Mouse (Mus musculus): Measurements from ENCODE around the gene Coq10b. TPM values are rescaled to one million over a fixed set of nuclear protein-coding genes. Genes with fewer than 3 reads are reported as not detected.

Coq10b gene
- polyA plus RNA-seq, 1 experiment from 2014 or later, result 15.8 TPM

DNA sequence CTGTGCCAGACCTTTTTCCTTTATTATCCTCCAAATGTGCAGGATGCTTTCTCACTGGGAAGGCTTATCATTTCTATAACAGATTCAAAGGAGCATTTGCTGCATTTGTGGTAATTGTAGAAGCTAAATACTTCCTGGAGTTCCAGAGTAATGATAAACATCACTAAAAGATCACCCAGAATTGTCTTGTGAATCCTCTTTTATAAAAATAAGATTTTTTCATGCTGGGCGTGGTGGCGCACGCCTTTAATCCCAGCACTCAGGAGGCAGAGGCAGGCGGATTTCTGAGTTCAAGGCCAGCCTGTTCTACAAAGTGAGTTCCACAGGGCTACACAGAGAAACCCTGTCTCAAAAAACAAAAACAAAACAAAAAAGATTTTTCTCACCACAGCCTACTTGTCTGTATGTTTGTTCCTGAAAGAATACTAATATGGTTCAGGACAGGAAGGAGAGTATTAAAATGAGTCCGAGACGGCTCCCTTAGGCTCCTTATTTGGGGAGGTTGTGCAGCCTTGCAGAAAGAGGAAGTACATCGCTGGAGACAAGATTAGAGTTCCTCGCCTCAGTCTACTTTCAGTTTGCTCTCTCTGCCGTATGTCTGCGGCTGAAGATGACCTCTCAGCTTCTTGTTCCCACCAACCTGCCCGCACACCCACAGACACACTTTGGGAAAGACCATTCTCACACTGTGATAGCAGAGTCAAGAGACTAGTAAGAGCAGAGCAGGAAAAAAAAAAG, 23.9 kb upstream of the Coq10b start:
- no peaks in the 10 kb centered on the region for H3K27me3 ChIP-seq (replicated peaks; ENCODE audit: control insufficient read depth, insufficient read depth, low read length)
- no peak overlapping the region for H3K27ac ChIP-seq (ENCODE audit: low read length)
- no peak overlapping the region for H3K4me3 ChIP-seq (ENCODE audit: low read length)
- H3K9me3 ChIP-seq (ENCODE audit: control insufficient read depth, low read length), result no peaks in the 10 kb centered on the region
- H3K4me2 ChIP-seq (ENCODE audit: low read depth, low read length), result no peak overlapping the region
- no peaks in the 10 kb centered on the region for H3K4me1 ChIP-seq (ENCODE audit: control insufficient read depth, insufficient read depth, low read length)
- no peaks in the 10 kb centered on the region for H3K36me3 ChIP-seq (ENCODE audit: control insufficient read depth, insufficient read depth, low read length)
- H3K9ac ChIP-seq (ENCODE audit: low read depth, low read length), result peak overlapping the region; percentile 27; the same call in 1 of the 2 replicates
- ATAC-seq, result no peak
- 75% methylated on average over 11 of the region's 11 CpGs for WGBS

DNA sequence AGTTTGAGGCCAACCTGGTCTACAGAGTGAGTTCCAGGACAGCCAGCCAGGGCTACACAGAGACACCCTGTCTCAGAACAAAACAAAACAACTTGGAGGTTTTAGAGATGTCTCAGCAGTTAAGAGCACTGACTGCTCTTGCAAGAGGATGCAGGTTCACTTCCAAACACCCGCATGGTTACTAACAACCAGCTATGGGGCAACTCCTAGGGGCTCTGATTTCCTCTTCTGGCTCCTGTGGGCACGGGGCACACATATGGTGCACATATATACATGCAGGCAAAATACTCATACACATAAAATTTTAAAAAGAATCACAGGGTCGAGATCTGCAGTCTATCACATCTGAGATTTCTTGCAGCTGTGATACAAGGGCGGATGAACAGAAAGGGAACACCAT, 23.1 kb upstream of the Coq10b start:
- H3K9ac ChIP-seq (ENCODE audit: low read depth, low read length), result no peak overlapping the region; the same call in 1 of the 2 replicates
- whole genome bisulfite sequencing, result 73% methylated on average over 4 of the region's 4 CpGs
- H3K27ac ChIP-seq (ENCODE audit: low read length), result no peak overlapping the region
- H3K4me2 ChIP-seq (ENCODE audit: low read depth, low read length), result no peak overlapping the region
- H3K27me3 ChIP-seq (replicated peaks; ENCODE audit: control insufficient read depth, insufficient read depth, low read length), result no peaks in the 10 kb centered on the region
- no peak overlapping the region for H3K4me3 ChIP-seq (ENCODE audit: low read length)
- no peaks in the 10 kb centered on the region for H3K4me1 ChIP-seq (ENCODE audit: control insufficient read depth, insufficient read depth, low read length)
- no peak for ATAC-seq
- H3K36me3 ChIP-seq (ENCODE audit: control insufficient read depth, insufficient read depth, low read length), result no peaks in the 10 kb centered on the region
- H3K9me3 ChIP-seq (ENCODE audit: control insufficient read depth, low read length), result no peaks in the 10 kb centered on the region

DNA sequence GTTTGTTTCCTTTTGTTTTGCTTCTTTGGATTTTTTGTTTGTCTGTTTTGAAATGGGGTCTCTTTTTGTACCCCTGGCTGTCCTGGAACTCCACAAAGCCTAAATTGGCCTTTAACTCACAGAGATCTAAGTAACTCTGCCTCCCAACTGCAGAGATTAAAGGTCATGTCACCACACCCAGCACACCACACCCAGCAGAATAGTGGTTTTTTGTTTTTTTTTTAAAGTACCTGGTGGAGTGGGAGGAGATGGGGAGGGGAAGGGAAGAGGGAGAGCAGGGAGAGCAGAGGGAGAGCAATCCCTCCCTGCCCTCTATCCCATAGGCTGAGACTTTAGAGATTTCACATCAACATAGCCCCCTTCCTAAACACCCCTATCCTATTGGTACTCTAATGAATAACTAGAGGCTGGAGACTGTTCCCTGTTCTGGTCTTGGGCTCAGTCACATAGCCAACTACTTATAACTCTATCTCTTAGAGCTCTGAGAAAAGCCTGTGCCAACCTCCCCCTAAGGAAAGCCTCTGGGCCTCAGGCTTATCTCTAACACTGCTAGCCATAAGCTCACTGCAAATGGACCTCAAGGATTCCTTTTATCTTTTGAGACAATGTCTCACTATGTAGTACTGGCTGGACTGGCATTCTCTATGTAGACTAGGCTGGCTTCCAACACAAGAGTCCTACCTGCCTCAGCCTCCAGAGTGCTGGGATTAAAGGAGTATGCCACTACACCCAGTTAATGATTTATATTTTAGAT, 21.4 kb upstream of the Coq10b start:
- no peak overlapping the region for H3K4me3 ChIP-seq (ENCODE audit: low read length)
- no peak overlapping the region for H3K9ac ChIP-seq (ENCODE audit: low read depth, low read length)
- no peaks in the 10 kb centered on the region for H3K4me1 ChIP-seq (ENCODE audit: control insufficient read depth, insufficient read depth, low read length)
- no peaks in the 10 kb centered on the region for H3K36me3 ChIP-seq (ENCODE audit: control insufficient read depth, insufficient read depth, low read length)
- H3K4me2 ChIP-seq (ENCODE audit: low read depth, low read length), result no peak overlapping the region
- no peaks in the 10 kb centered on the region for H3K9me3 ChIP-seq (ENCODE audit: control insufficient read depth, low read length)
- no peaks in the 10 kb centered on the region for H3K27me3 ChIP-seq (replicated peaks; ENCODE audit: control insufficient read depth, insufficient read depth, low read length)
- no peak for ATAC-seq
- no peak overlapping the region for H3K27ac ChIP-seq (ENCODE audit: low read length)

DNA sequence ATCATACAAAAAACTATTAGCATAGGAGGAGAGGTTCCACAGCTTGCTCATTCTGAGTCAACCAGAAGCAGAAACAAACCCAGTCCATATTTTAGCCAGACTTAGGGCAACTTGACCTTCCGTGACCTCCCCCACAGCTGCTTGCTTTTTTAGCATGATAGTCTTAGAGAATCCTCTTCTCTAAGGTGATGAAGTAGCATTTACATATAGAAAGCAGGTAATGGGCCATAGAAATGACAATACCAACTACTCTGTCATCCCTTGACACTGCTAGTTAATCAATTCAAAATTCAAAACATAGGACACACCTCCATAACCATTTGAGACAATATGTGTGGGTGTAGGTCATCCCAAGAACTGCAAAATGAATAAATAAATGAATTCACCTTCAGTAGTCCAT, 12.6 kb upstream of the Coq10b start:
- WGBS, result 89% methylated on average over 1 of the region's 1 CpGs
- ATAC-seq, result no peak
- Histone ChIP-seq H3K9ac (ENCODE audit: low read depth, low read length) (no peak overlapping the region), H3K36me3 (ENCODE audit: control insufficient read depth, insufficient read depth, low read length) (no peaks in the 10 kb centered on the region), H3K27me3 (replicated peaks; ENCODE audit: control insufficient read depth, insufficient read depth, low read length) (no peaks in the 10 kb centered on the region), H3K4me2 (ENCODE audit: low read depth, low read length) (no peak overlapping the region), H3K27ac (ENCODE audit: low read length) (no peak overlapping the region), H3K4me3 (ENCODE audit: low read length) (no peak overlapping the region), H3K4me1 (ENCODE audit: control insufficient read depth, insufficient read depth, low read length) (no peaks in the 10 kb centered on the region), H3K9me3 (ENCODE audit: control insufficient read depth, low read length) (0 out of 2 replicates have a peak, but pooled peaks cover 2% of the 10 kb centered on the region)

DNA sequence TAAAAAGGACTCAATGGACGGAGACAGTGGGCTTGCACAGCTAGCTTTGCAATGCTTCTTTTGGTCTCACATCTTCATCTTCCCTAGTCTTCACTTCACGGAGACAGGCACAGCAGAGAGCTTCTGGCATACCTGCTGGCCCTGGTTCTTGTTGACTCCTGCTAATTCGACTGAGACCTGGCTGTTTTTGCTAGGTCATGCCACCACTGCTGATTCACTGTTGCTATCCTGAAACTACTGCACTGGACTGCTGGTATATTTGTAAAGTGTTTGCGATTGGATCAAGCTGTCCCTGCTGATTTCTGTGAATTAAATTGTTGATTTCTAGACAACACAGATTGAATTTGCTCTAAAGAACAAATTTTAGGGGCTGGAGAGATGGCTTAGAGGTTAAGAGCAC, 10.9 kb upstream of the Coq10b start:
- no peak overlapping the region for H3K9ac ChIP-seq (ENCODE audit: low read depth, low read length)
- H3K4me2 ChIP-seq (ENCODE audit: low read depth, low read length), result no peak overlapping the region
- H3K36me3 ChIP-seq (ENCODE audit: control insufficient read depth, insufficient read depth, low read length), result no peaks in the 10 kb centered on the region
- 0 out of 2 replicates have a peak, but pooled peaks cover 2% of the 10 kb centered on the region for H3K9me3 ChIP-seq (ENCODE audit: control insufficient read depth, low read length)
- H3K4me3 ChIP-seq (ENCODE audit: low read length), result no peak overlapping the region
- 88% methylated on average over 4 of the region's 4 CpGs for WGBS
- H3K27ac ChIP-seq (ENCODE audit: low read length), result no peak overlapping the region
- H3K27me3 ChIP-seq (replicated peaks; ENCODE audit: control insufficient read depth, insufficient read depth, low read length), result no peaks in the 10 kb centered on the region
- H3K4me1 ChIP-seq (ENCODE audit: control insufficient read depth, insufficient read depth, low read length), result no peaks in the 10 kb centered on the region
- ATAC-seq, result no peak

DNA sequence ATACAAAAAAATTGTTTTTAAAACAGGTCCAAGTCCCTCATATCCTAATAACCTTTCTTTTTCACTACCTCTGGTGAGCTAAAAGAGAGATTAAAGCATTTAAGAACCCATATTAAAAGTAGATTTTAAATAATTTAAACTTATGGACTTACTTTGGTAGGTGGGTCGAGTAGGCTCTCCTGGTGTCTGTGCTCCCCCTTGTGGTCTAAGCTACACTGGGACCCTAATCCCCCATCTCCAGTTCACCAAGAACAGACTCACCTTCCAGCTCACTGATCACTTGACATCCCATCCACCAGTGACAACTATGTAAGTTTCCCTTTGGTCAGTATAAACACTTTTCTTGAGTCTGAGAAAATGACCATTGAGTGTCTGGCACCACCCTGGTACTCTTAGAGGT, 10.3 kb upstream of the Coq10b start:
- H3K4me3 ChIP-seq (ENCODE audit: low read length), result no peak overlapping the region
- no peak overlapping the region for H3K4me2 ChIP-seq (ENCODE audit: low read depth, low read length)
- no peak for ATAC-seq
- H3K27me3 ChIP-seq (replicated peaks; ENCODE audit: control insufficient read depth, insufficient read depth, low read length), result no peaks in the 10 kb centered on the region
- H3K4me1 ChIP-seq (ENCODE audit: control insufficient read depth, insufficient read depth, low read length), result no peaks in the 10 kb centered on the region
- no peak overlapping the region for H3K27ac ChIP-seq (ENCODE audit: low read length)
- H3K36me3 ChIP-seq (ENCODE audit: control insufficient read depth, insufficient read depth, low read length), result no peaks in the 10 kb centered on the region
- 0 out of 2 replicates have a peak, but pooled peaks cover 2% of the 10 kb centered on the region for H3K9me3 ChIP-seq (ENCODE audit: control insufficient read depth, low read length)
- WGBS, result 58% methylated on average over 1 of the region's 1 CpGs
- H3K9ac ChIP-seq (ENCODE audit: low read depth, low read length), result no peak overlapping the region

DNA sequence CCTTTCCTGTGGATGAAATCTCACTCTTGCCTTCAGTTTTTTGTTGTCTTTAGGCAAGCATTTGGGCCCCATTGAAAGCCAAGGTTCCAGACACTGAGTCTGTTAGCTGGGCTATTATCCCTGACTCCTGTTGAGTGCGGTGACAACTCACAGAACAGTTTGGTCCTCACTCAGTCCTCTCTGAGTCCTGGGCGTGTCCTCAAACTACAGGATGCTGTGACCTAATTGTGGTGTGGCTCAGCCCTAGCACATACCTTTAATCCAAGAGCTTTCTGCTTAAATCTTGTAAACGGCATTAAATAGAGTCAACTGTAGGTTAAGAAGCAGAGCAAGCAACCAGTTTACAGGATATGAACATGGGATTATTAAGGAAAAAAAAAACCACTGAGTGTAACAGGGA, 9.4 kb upstream of the Coq10b start:
- Histone ChIP-seq H3K4me2 (ENCODE audit: low read depth, low read length) (no peak overlapping the region), H3K36me3 (ENCODE audit: control insufficient read depth, insufficient read depth, low read length) (no peaks in the 10 kb centered on the region), H3K27me3 (replicated peaks; ENCODE audit: control insufficient read depth, insufficient read depth, low read length) (no peaks in the 10 kb centered on the region), H3K9ac (ENCODE audit: low read depth, low read length) (no peak overlapping the region), H3K4me1 (ENCODE audit: control insufficient read depth, insufficient read depth, low read length) (no peaks in the 10 kb centered on the region), H3K9me3 (ENCODE audit: control insufficient read depth, low read length) (0 out of 2 replicates have a peak, but pooled peaks cover 2% of the 10 kb centered on the region), H3K27ac (ENCODE audit: low read length) (no peak overlapping the region), H3K4me3 (ENCODE audit: low read length) (no peak overlapping the region)
- WGBS, result 76% methylated on average over 3 of the region's 3 CpGs
- ATAC-seq, result no peak

DNA sequence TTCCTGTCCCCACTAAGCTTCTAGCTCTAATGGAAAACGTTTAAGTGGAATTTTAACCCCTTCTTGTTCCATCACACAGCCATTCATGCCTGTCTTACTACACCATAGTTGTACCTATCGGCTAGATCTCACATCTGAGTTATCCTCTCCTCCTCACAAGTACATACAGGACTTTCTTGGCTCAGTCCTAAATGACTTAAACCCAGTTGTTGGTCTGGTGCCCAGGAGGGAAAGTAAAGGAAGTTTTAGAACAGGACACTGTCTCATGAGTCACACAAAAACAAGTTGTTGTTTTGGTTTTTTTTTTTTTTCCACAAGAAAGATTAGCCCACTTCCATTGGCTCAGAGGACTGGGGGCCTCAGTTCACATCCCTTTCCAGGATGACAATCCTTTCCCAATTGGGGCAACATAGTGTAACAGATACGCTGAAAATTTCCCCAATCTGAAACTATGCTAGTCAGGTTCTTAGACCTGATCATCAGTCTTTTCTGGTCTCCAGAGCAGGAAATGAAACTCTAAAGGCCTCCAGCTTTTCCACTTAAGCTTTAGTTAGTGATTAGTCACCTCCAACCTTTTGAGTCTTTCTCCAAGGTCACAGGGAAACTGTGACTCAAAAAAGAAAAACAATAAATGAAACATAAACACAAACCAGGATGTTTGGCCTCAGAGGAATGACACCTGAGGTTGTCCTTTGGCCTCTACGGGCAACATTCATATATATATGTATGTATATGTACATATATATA, 3.6 kb upstream of the Coq10b start:
- no peak for ATAC-seq
- H3K27ac ChIP-seq (ENCODE audit: low read length), result no peak overlapping the region
- 68% methylated on average over 4 of the region's 4 CpGs for WGBS

DNA sequence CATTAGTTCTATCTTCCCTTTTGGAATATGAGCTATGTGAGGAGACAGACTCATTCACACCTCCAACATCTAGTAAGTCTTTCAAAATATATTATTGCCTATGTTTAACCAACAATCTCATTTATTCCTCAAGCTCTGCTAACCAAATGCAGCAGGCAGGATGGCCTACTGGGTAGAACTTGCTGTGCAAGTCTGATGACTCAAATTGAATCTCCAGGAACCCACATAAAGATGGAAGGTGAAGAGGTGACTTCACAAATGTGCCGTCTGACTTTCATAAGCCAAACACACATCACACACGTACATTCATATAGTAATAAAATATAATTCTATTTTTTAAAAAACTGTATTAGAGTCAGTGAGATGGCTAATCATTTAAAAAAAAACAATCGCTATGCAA, 899 bp upstream of the Coq10b start:
- peaks cover 10% of the 10 kb centered on the region; the same call in 1 of the 2 replicates for H3K4me1 ChIP-seq (ENCODE audit: control insufficient read depth, insufficient read depth, low read length)
- H3K27ac ChIP-seq (ENCODE audit: low read length), result no peak overlapping the region
- H3K4me2 ChIP-seq (ENCODE audit: low read depth, low read length), result peak overlapping the region; percentile 83; the same call in 1 of the 2 replicates
- no peaks in the 10 kb centered on the region for H3K27me3 ChIP-seq (replicated peaks; ENCODE audit: control insufficient read depth, insufficient read depth, low read length)
- H3K9me3 ChIP-seq (ENCODE audit: control insufficient read depth, low read length), result no peaks in the 10 kb centered on the region
- no peaks in the 10 kb centered on the region for H3K36me3 ChIP-seq (ENCODE audit: control insufficient read depth, insufficient read depth, low read length)
- whole genome bisulfite sequencing, result 65% methylated on average over 3 of the region's 3 CpGs
- H3K4me3 ChIP-seq (ENCODE audit: low read length), result no peak overlapping the region
- no peak overlapping the region for H3K9ac ChIP-seq (ENCODE audit: low read depth, low read length)
- ATAC-seq, result no peak

More for the DNA sequence above, 3.6 kb upstream of the Coq10b start:
- H3K36me3 ChIP-seq (ENCODE audit: control insufficient read depth, insufficient read depth, low read length), result no peaks in the 10 kb centered on the region
- H3K4me3 ChIP-seq (ENCODE audit: low read length), result no peak overlapping the region
- no peak overlapping the region for H3K4me2 ChIP-seq (ENCODE audit: low read depth, low read length)
- H3K27me3 ChIP-seq (replicated peaks; ENCODE audit: control insufficient read depth, insufficient read depth, low read length), result no peaks in the 10 kb centered on the region
- no peak overlapping the region for H3K9ac ChIP-seq (ENCODE audit: low read depth, low read length)
- peaks cover 10% of the 10 kb centered on the region; the same call in 1 of the 2 replicates for H3K4me1 ChIP-seq (ENCODE audit: control insufficient read depth, insufficient read depth, low read length)
- no peaks in the 10 kb centered on the region for H3K9me3 ChIP-seq (ENCODE audit: control insufficient read depth, low read length)
